Mouse (Mus musculus) hindbrain, postnatal 0 days (tissue): ENCODE results near the gene Olfr1336. TPM values are rescaled to one million over a fixed set of nuclear protein-coding genes. Genes with fewer than 3 reads are reported as not detected.
"Not testable (repeated sequence)": the region's sequence is repeated elsewhere in the genome, so short reads cannot be mapped to it uniquely, and the experiment has no call there.

Experiments
- ATAC-seq: fragments of 200-750 bp; cut with Nextera tagmentation; 2 replicates; pipeline ENCODE4 v1.8.0; 2017; ENCODE audit warnings: mild to moderate bottlenecking, moderate TSS enrichment, moderate library complexity
- DNase-seq: peaks from one replicate; pipeline ENCODE4 v3.0.0-alpha.2; 2015; ENCODE audit warnings: low spot score
- H3K27ac ChIP-seq: fragments of 300-500 bp; sonication (generic); 2 replicates; pipeline ENCODE4 v1.5.1; 2014; ENCODE audit warnings: mild to moderate bottlenecking
- H3K27me3 ChIP-seq: fragments of 300-500 bp; sonication (generic); 2 replicates; pipeline ENCODE4 v1.6.1; 2014; ENCODE audit warnings: low read length, mixed read lengths; ENCODE audit not compliant: insufficient read depth
- H3K36me3 ChIP-seq: fragments of 300-500 bp; sonication (generic); 2 replicates; pipeline ENCODE4 v1.6.1; 2014; ENCODE audit warnings: low read length, mixed read lengths; ENCODE audit not compliant: insufficient read depth
- H3K4me1 ChIP-seq: fragments of 300-500 bp; sonication (generic); 2 replicates; pipeline ENCODE4 v1.6.1; 2014; ENCODE audit warnings: antibody characterized with exemption, low read length, mixed read lengths; ENCODE audit not compliant: insufficient read depth
- H3K4me2 ChIP-seq: fragments of 300-500 bp; sonication (generic); 2 replicates; pipeline ENCODE4 v1.6.1; 2014; ENCODE audit warnings: low read depth, mild to moderate bottlenecking, low read length, moderate library complexity, mixed read lengths
- H3K4me3 ChIP-seq: fragments of 300-500 bp; sonication (generic); 2 replicates; pipeline ENCODE4 v1.5.1; 2014; ENCODE audit warnings: low read length
- H3K9ac ChIP-seq: fragments of 300-500 bp; sonication (generic); replicated peaks from 2 replicates; pipeline ENCODE4 v1.6.1; 2014; ENCODE audit warnings: mild to moderate bottlenecking, low read length, moderate library complexity, mixed read lengths
- H3K9me3 ChIP-seq: fragments of 300-500 bp; sonication (generic); 2 replicates; pipeline ENCODE4 v1.6.1; 2016; ENCODE audit warnings: low read length, mixed read lengths
- CTCF ChIP-seq: IDR thresholded peaks from 2 replicates; pipeline ENCODE4 v1.5.1; 2016; ENCODE audit warnings: antibody characterized with exemption, control low read depth, low read depth
- WGBS: fragments of 180-500 bp; shearing (Covaris S2); extraction: QIAGEN DNeasy Blood & Tissue Kit; methylation state at CpG from one replicate; pipeline ENCODE4 v1.1.7; 2014; 5-methylcytosine and 5-hydroxymethylcytosine counted together
- polyA plus RNA-seq: library from polyadenylated mRNA; unstranded; fragments of >200 nt; fragmentation: Nextera tagmentation; extraction: Ambion mirVana; gene quantifications from 2 replicates; pipeline ENCODE4 v1.2.1, GENCODE M21; 2015
- total RNA-seq: library from RNA; depleted of rRNA; stranded (reverse); fragments of >200 nt; gene quantifications from 2 replicates; pipeline ENCODE4 v1.2.3, GENCODE M21; 2014

The Olfr1336 gene
- total and polyA plus RNA-seq, 2 experiments from 2014 or later = not detected

- H3K4me3 ChIP-seq = no peak within 1 kb of the TSS
- no peaks in the 10 kb centered on the region for H3K9me3 ChIP-seq
- no peaks in the 10 kb centered on the region for H3K4me1 ChIP-seq
- DNase-seq (no peak), ATAC-seq (no peak)
- H3K4me2 ChIP-seq = no peak within 1 kb of the TSS
- WGBS = 79% methylated on average over 3 of the region's 3 CpGs
- no peaks in the 10 kb centered on the region for H3K36me3 ChIP-seq
- H3K9ac ChIP-seq = no peak within 1 kb of the TSS
- H3K27ac ChIP-seq = no peak within 1 kb of the TSS
- no peaks in the 10 kb centered on the region for H3K27me3 ChIP-seq
- TF ChIP-seq CTCF = no peak
These were observed 17.6 kb upstream of the Olfr1336 start, which contains the start of gene Olfr1344 for GRCm38 (mm10) chr7:6438388-6438787. TSS of gene Olfr1344 (plus strand) at chr7:6438688.

- no peaks in the 10 kb centered on the region for H3K4me1 ChIP-seq
- no peak overlapping the region for H3K4me3 ChIP-seq
- H3K27me3 ChIP-seq = no peaks in the 10 kb centered on the region
- no peak for DNase-seq
- H3K9ac ChIP-seq = no peak overlapping the region
- ATAC-seq = no peak
- H3K36me3 ChIP-seq = no peaks in the 10 kb centered on the region
- no peak overlapping the region for H3K27ac ChIP-seq
- TF ChIP-seq CTCF = no peak
- no peaks in the 10 kb centered on the region for H3K9me3 ChIP-seq
- WGBS = 33% methylated on average over 2 of the region's 2 CpGs
- H3K4me2 ChIP-seq = no peak overlapping the region
These were observed 14.8 kb upstream of the Olfr1336 start for GRCm38 (mm10) chr7:6441173-6441572.

DNA sequence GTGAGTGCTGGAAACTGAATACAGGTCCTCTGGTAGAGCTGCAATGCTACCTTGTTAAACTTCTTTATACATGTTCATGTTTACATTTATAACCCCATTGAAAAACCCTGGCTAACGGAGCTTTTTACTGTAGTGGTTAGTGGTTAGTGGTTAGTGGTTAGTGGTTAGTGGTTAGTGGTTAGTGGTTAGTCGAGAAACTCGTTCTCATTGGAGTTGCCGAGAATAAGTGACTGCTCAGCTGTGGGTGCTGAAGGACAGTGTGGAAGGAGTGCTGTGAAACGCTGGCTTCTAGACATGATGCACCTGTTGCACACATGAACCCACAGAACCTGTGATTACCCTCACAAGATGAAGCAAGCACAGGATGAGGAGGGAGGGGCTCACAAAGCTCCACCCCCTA is 8.2 kb upstream of the Olfr1336 start:
- TF ChIP-seq CTCF = no peak
- no peak for ATAC-seq
- 82% methylated on average over 5 of the region's 5 CpGs for WGBS

DNA sequence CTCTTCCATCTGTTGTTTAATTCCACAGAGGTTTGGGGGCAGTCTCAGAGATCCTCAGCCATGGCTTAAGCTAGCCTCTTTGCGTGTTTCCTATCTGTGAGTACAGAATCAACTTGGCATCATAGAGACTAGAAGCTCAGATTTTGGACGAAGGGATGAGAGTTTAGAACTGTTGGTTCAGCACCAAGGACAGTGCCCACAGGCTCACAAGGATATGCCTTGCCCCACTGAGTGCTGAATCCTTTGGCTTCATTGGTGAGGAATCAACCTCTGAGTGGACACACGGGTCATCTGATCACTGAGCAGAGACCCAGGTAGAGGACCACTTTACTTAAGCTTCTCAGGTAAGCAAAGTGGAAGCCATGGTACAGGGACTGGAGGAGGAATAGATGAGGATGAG is 431 bp downstream of the Olfr1336 start:
- no peak overlapping the region for H3K9ac ChIP-seq
- no peaks in the 10 kb centered on the region for H3K27me3 ChIP-seq
- no peaks in the 10 kb centered on the region for H3K4me1 ChIP-seq
- no peak for TF ChIP-seq CTCF
- H3K4me3 ChIP-seq = no peak overlapping the region
- no peak overlapping the region for H3K4me2 ChIP-seq
- H3K36me3 ChIP-seq = no peaks in the 10 kb centered on the region
- H3K9me3 ChIP-seq = no peaks in the 10 kb centered on the region
- 40% methylated on average over 3 of the region's 3 CpGs for WGBS
- DNase-seq (no peak), ATAC-seq (no peak)
- no peak overlapping the region for H3K27ac ChIP-seq

More for the DNA sequence above, 8.2 kb upstream of the Olfr1336 start:
- Histone ChIP-seq H3K27me3 (no peaks in the 10 kb centered on the region), H3K4me3 (no peak overlapping the region), H3K27ac (no peak overlapping the region), H3K4me2 (no peak overlapping the region), H3K9me3 (no peaks in the 10 kb centered on the region), H3K9ac (no peak overlapping the region), H3K4me1 (no peaks in the 10 kb centered on the region), H3K36me3 (no peaks in the 10 kb centered on the region)
- no peak for DNase-seq

GRCm38 (mm10) chr7:6466951-6467350 is 11.0 kb downstream of the Olfr1336 start, which contains the start of gene Olfr1346:
TSS of gene Olfr1346 (plus strand) at chr7:6467101.
- no peaks in the 10 kb centered on the region for H3K4me1 ChIP-seq
- DNase-seq (no peak), ATAC-seq (no peak)
- H3K4me2 ChIP-seq = no peak within 1 kb of the TSS
- no peak within 1 kb of the TSS for H3K4me3 ChIP-seq
- no peak within 1 kb of the TSS for H3K27ac ChIP-seq
- no peaks in the 10 kb centered on the region for H3K36me3 ChIP-seq
- no peak for TF ChIP-seq CTCF
- H3K27me3 ChIP-seq = no peaks in the 10 kb centered on the region
- no peaks in the 10 kb centered on the region for H3K9me3 ChIP-seq
- H3K9ac ChIP-seq = no peak within 1 kb of the TSS

DNA sequence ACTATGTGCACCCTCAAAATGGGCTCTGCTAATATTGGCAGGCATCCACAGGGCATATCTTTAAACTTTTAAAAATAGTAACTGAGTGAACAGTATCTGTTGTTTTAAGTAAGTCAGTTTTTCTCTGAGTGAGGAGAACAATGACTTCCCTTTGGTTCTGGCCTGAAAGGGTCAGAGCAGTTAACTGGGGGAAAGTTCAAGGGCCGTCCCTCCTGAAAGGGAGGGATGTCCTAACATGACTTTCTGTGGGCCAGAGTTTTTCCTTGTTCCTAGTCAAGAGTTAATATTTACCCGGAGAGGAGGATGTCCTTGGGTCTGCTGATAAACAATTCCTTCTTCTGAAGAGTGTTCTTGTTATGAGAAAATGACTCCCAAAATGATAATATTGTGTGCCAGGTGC is 21.7 kb downstream of the Olfr1336 start:
- not testable (repeated sequence) for H3K4me1 ChIP-seq, ATAC-seq, H3K27ac ChIP-seq, H3K4me3 ChIP-seq, DNase-seq, H3K9me3 ChIP-seq, H3K9ac ChIP-seq, H3K4me2 ChIP-seq, H3K36me3 ChIP-seq, H3K27me3 ChIP-seq
- 65% methylated on average over 2 of the region's 2 CpGs for WGBS

GRCm38 (mm10) chr7:6486841-6487240 is 30.9 kb downstream of the Olfr1336 start, which contains the start of gene Olfr5:
TSS of gene Olfr5 (minus strand) at chr7:6486941.
- no peak for TF ChIP-seq CTCF
- H3K4me3 ChIP-seq = no peak within 1 kb of the TSS
- no peaks in the 10 kb centered on the region for H3K4me1 ChIP-seq
- no peak within 1 kb of the TSS for H3K4me2 ChIP-seq
- no peak within 1 kb of the TSS for H3K9ac ChIP-seq
- WGBS = 34% methylated on average over 2 of the region's 2 CpGs
- no peak within 1 kb of the TSS for H3K27ac ChIP-seq
- no peak for ATAC-seq
- H3K36me3 ChIP-seq = no peaks in the 10 kb centered on the region
- no peaks in the 10 kb centered on the region for H3K9me3 ChIP-seq
- no peak for DNase-seq
- no peaks in the 10 kb centered on the region for H3K27me3 ChIP-seq
